Comparison of ENCODE assay signal across 9 mouse cellular contexts in genomic region chr2:118007539-118008427, GRCm38 (mm10).
DNase-seq lines count a peak whose midpoint lies in the region; ATAC-seq and TF ChIP-seq lines count a peak whose summit lies in the region.
"Had no signal": no experiment of that assay in that cellular context is flagged by ENCODE, and none has a peak within 500 bp of the region (broad histone marks: within the 10 kb centered on the region; RNA-seq: fewer than 3 reads in every experiment).

No protein-coding gene starts in this region.

- H3K9me3 ChIP-seq in kidney, embryonic 15.5 days (replicated peaks) = no peaks in the 10 kb centered on the region
- H3K9me3 ChIP-seq: limb, embryonic 15.5 days had no signal

- TF ChIP-seq CTCF in heart, adult 2 months (IDR thresholded peaks at IDR 0.05) = no peak

- DNase-seq in right cerebral cortex, postnatal 10 days (ENCODE audit: low spot score in 2 of 2) = peak; percentile 41 to 47
- DNase-seq in right cerebral cortex, postnatal 25 days = no peak
- peak; percentile 30 to 53 for DNase-seq in heart, adult 2 months
- DNase-seq in lung, postnatal 14 days = peak; percentile 23
- peak; percentile 23 for DNase-seq in telencephalon, adult 2 months (ENCODE audit: low read depth, low spot score)
- no peak for DNase-seq in layer of hippocampus, postnatal 14 days (ENCODE audit: low spot score in 2 of 2)
- DNase-seq in urinary bladder, postnatal 4 days (ENCODE audit: low spot score in 2 of 2) = no peak

- H3K27me3 ChIP-seq in heart, adult 2 months (ENCODE audit: control insufficient read depth, insufficient read depth, low read length) = no peaks in the 10 kb centered on the region
- no peaks in the 10 kb centered on the region for H3K27me3 ChIP-seq in kidney, embryonic 15.5 days
- H3K27me3 ChIP-seq: limb, embryonic 15.5 days had no signal

- H3K9ac ChIP-seq in heart, adult 2 months (ENCODE audit: low read depth, low read length) = no peak overlapping the region
- H3K9ac ChIP-seq in kidney, embryonic 15.5 days = no peak overlapping the region
- H3K9ac ChIP-seq: limb, embryonic 15.5 days had no signal

- intact Hi-C loops in heart, adult 2 months (cut with DNase I) = no loop called here

- H3K27ac ChIP-seq in heart, adult 2 months = no peak overlapping the region
- peak overlapping the region; percentile 79 for H3K27ac ChIP-seq in kidney, embryonic 15.5 days
- H3K27ac ChIP-seq: limb, embryonic 15.5 days had no signal

- H3K4me2 ChIP-seq in kidney, embryonic 15.5 days = peak overlapping the region; percentile 37; the same call in 1 of the 2 replicates
- H3K4me2 ChIP-seq: limb, embryonic 15.5 days had no signal

- H3K79me2 ChIP-seq in heart, adult 2 months (replicated peaks; ENCODE audit: control insufficient read depth, insufficient read depth, low read length) = no peaks in the 10 kb centered on the region

- no peak overlapping the region for H3K4me3 ChIP-seq in heart, adult 2 months
- H3K4me3 ChIP-seq in kidney, embryonic 15.5 days (replicated peaks) = no peak overlapping the region
- H3K4me3 ChIP-seq: limb, embryonic 15.5 days had no signal

- no peak for TF ChIP-seq EP300 in heart, adult 2 months (IDR thresholded peaks at IDR 0.05; ENCODE audit: insufficient read depth, low read depth, low read length)

- TF ChIP-seq POLR2A in heart, adult 2 months (IDR thresholded peaks at IDR 0.05; ENCODE audit: insufficient read depth, low read depth, low read length) = no peak

- peaks cover 2% of the 10 kb centered on the region; the same call in 1 of the 2 replicates for H3K4me1 ChIP-seq in heart, adult 2 months (ENCODE audit: control insufficient read depth, insufficient read depth, low read length)
- H3K4me1 ChIP-seq in kidney, embryonic 15.5 days = peaks cover 6% of the 10 kb centered on the region; the same call in 1 of the 2 replicates
- H3K4me1 ChIP-seq: limb, embryonic 15.5 days had no signal

- no peaks in the 10 kb centered on the region; the same call in 1 of the 2 replicates for H3K36me3 ChIP-seq in heart, adult 2 months (ENCODE audit: control insufficient read depth, insufficient read depth, low read length)
- H3K36me3 ChIP-seq in kidney, embryonic 15.5 days = no peaks in the 10 kb centered on the region
- H3K36me3 ChIP-seq: limb, embryonic 15.5 days had no signal

- peak; percentile 54; the same call in 1 of the 2 replicates for ATAC-seq in kidney, embryonic 15.5 days (replicated peaks; ENCODE audit: low FRiP score)

- WGBS in heart, adult 2 months = 37% methylated on average over 10 of the region's 10 CpGs
- WGBS in kidney, embryonic 15.5 days = 23% methylated on average over 10 of the region's 10 CpGs

Comparison
In these comparisons a context has a peak if more than half of its experiments do, and no peak if none do; other contexts are left out.
1. DNase-seq: peak in right cerebral cortex, postnatal 10 days (2 of 2), heart, adult 2 months (2 of 2), lung, postnatal 14 days (single experiment) and telencephalon, adult 2 months (single experiment); none in right cerebral cortex, postnatal 25 days (single experiment), layer of hippocampus, postnatal 14 days (0 of 2) and urinary bladder, postnatal 4 days (0 of 2).